Mouse (Mus musculus): ENCODE data around the gene Bad. TPM values are rescaled to one million over a fixed set of nuclear protein-coding genes. Genes with fewer than 3 reads are reported as not detected.
"Not testable (repeated sequence)": the region's sequence is repeated elsewhere in the genome, so short reads cannot be mapped to it uniquely, and the experiment has no call there.

Bad gene
- polyA plus RNA-seq, 1 experiment from 2014 or later: 59.2 TPM

DNA sequence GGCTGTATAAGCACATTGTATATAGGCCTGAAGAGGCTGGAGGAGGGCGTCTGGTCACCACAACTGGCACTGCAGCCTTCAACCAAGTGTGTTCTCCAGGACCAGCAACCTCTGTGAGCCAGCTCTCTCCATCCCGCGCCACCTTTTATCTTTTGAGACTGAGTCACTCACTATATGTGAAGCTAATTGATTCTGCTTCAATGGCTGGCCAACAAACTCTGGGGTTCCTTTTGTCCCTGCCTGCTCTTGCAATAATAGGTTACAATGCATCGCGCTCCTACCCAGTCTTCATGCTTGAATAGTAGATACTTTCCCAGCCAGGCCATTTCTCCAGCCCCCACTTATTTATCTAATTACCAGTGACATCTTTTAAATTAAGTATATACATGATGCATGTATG, 42.0 kb downstream of the Bad start:
- ATAC-seq (replicated peaks; ENCODE audit: extremely low read depth, insufficient read depth, low FRiP score): no peak
- Histone ChIP-seq H3K4me2 (ENCODE audit: low read depth, low read length) (no peak overlapping the region), H3K9me3 (replicated peaks; ENCODE audit: control insufficient read depth, low read length) (no peaks in the 10 kb centered on the region), H3K27me3 (ENCODE audit: control insufficient read depth, insufficient read depth, low read length) (no peaks in the 10 kb centered on the region), H3K9ac (ENCODE audit: low read length) (no peak overlapping the region), H3K4me3 (ENCODE audit: low read length) (no peak overlapping the region), H3K36me3 (ENCODE audit: control insufficient read depth, insufficient read depth) (peaks cover 25% of the 10 kb centered on the region), H3K27ac (ENCODE audit: low read length) (no peak overlapping the region), H3K4me1 (ENCODE audit: control insufficient read depth, insufficient read depth, low read length) (peaks cover 31% of the 10 kb centered on the region)
- 97% methylated on average over 5 of the region's 5 CpGs for WGBS

GRCm38 (mm10) chr19:6985300-6985699, 43.6 kb downstream of the Bad start:
- no peak for ATAC-seq (replicated peaks; ENCODE audit: extremely low read depth, insufficient read depth, low FRiP score)
- peaks cover 24% of the 10 kb centered on the region for H3K36me3 ChIP-seq (ENCODE audit: control insufficient read depth, insufficient read depth)
- no peak overlapping the region for H3K27ac ChIP-seq (ENCODE audit: low read length)
- WGBS: 80% methylated on average over 19 of the region's 19 CpGs
- no peak overlapping the region for H3K9ac ChIP-seq (ENCODE audit: low read length)
- no peak overlapping the region for H3K4me2 ChIP-seq (ENCODE audit: low read depth, low read length)
- H3K4me1 ChIP-seq (ENCODE audit: control insufficient read depth, insufficient read depth, low read length): peaks cover 24% of the 10 kb centered on the region
- H3K4me3 ChIP-seq (ENCODE audit: low read length): no peak overlapping the region
- H3K27me3 ChIP-seq (ENCODE audit: control insufficient read depth, insufficient read depth, low read length): no peaks in the 10 kb centered on the region
- no peaks in the 10 kb centered on the region for H3K9me3 ChIP-seq (replicated peaks; ENCODE audit: control insufficient read depth, low read length)

- Histone ChIP-seq H3K4me1 (ENCODE audit: control insufficient read depth, insufficient read depth, low read length) (peaks cover 21% of the 10 kb centered on the region), H3K36me3 (ENCODE audit: control insufficient read depth, insufficient read depth) (peaks cover 24% of the 10 kb centered on the region), H3K27me3 (ENCODE audit: control insufficient read depth, insufficient read depth, low read length) (no peaks in the 10 kb centered on the region), H3K4me2 (ENCODE audit: low read depth, low read length) (peak overlapping the region; percentile 88), H3K27ac (ENCODE audit: low read length) (peak overlapping the region; percentile 99), H3K9me3 (replicated peaks; ENCODE audit: control insufficient read depth, low read length) (no peaks in the 10 kb centered on the region), H3K9ac (ENCODE audit: low read length) (peak overlapping the region; percentile 97), H3K4me3 (ENCODE audit: low read length) (peak overlapping the region; percentile 86)
- no peak for ATAC-seq (replicated peaks; ENCODE audit: extremely low read depth, insufficient read depth, low FRiP score)
- WGBS: 52% methylated on average over 10 of the region's 10 CpGs
Observed at GRCm38 (mm10) chr19:6985951-6986708, 44.5 kb downstream of the Bad start.

DNA sequence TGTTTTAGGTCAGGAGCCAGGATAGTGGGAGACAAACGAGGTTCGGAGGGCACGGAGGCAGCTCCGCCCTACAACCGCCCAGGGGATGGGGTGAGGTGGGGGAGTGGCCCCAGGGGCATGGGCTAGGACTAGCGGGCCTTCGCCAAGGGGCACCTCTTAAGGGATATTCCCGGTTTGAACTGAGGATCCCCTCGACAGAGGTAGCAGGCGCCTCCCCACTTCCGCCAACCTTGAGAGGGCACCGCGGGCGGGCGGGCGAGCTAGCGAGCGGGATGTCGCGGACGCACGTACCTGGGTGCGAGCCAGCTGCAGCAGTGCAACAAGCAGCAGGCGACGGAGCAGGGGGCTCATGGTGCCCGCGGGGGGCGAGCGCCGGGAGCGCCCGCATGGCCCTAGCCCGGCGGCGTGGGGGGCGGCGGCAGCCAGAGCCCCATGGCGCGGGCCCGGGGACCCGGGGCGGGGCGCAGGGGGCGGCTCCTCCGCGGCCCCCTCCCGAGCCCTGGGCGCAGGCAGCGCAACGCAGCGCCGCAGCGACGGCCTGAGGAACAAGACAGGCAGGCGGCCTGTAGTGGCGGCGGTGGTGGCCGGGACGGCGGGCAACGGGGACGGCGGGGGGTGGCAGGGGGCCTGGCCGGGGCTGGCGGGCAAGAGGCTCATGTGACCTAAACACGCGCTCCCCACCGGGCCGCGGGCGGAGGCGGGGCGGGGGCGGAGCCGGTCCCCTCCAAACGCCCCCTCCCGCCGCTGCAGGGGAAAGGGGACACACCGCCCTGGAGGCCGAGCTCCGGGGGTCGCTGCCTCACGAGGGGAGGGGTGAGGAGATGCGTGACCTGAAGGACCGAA, 45.6 kb downstream of the Bad start, which contains the start of gene Vegfb:
Vegfb (minus strand) TSS at position 591 of the 843 bp plus-strand sequence.
- ATAC-seq (replicated peaks; ENCODE audit: extremely low read depth, insufficient read depth, low FRiP score): peak; percentile 69
- H3K4me3 ChIP-seq (ENCODE audit: low read length): peak within 1 kb of the TSS; percentile 86
- H3K4me2 ChIP-seq (ENCODE audit: low read depth, low read length): peak within 1 kb of the TSS; percentile 88
- WGBS: under 1% methylated on average over 76 of the region's 85 CpGs
- no peaks in the 10 kb centered on the region for H3K9me3 ChIP-seq (replicated peaks; ENCODE audit: control insufficient read depth, low read length)
- peaks cover 22% of the 10 kb centered on the region for H3K4me1 ChIP-seq (ENCODE audit: control insufficient read depth, insufficient read depth, low read length)
- H3K27ac ChIP-seq (ENCODE audit: low read length): peak within 1 kb of the TSS; percentile 99
- H3K9ac ChIP-seq (ENCODE audit: low read length): peak within 1 kb of the TSS; percentile 97
- peaks cover 21% of the 10 kb centered on the region for H3K36me3 ChIP-seq (ENCODE audit: control insufficient read depth, insufficient read depth)
- H3K27me3 ChIP-seq (ENCODE audit: control insufficient read depth, insufficient read depth, low read length): no peaks in the 10 kb centered on the region

DNA sequence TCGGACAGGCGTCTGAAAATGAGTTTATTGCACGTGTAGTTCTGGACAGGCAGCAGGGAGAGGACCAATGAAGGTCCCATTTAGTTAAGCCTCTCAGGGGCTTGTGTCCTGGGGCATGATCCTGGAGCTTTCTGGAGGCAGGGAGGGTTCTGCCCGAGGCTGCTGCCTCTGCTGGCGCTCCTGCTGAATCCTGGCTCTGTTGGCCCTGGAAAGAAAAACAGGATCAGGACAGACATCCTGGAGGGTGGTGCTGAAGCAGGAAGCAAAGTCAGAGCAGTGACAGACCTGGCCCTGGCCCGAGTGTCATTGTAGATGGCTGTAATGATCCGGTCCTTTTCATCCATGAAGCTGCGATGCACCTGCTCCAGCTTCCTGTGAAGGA, 46.2 kb downstream of the Bad start:
- Histone ChIP-seq H3K4me3 (ENCODE audit: low read length) (peak overlapping the region; percentile 86), H3K27ac (ENCODE audit: low read length) (peak overlapping the region; percentile 99), H3K4me1 (ENCODE audit: control insufficient read depth, insufficient read depth, low read length) (peaks cover 23% of the 10 kb centered on the region), H3K9ac (ENCODE audit: low read length) (peak overlapping the region; percentile 97), H3K4me2 (ENCODE audit: low read depth, low read length) (peak overlapping the region; percentile 88), H3K36me3 (ENCODE audit: control insufficient read depth, insufficient read depth) (peaks cover 14% of the 10 kb centered on the region), H3K9me3 (replicated peaks; ENCODE audit: control insufficient read depth, low read length) (no peaks in the 10 kb centered on the region), H3K27me3 (ENCODE audit: control insufficient read depth, insufficient read depth, low read length) (no peaks in the 10 kb centered on the region)
- 5% methylated on average over 8 of the region's 8 CpGs for WGBS
- no peak for ATAC-seq (replicated peaks; ENCODE audit: extremely low read depth, insufficient read depth, low FRiP score)

DNA sequence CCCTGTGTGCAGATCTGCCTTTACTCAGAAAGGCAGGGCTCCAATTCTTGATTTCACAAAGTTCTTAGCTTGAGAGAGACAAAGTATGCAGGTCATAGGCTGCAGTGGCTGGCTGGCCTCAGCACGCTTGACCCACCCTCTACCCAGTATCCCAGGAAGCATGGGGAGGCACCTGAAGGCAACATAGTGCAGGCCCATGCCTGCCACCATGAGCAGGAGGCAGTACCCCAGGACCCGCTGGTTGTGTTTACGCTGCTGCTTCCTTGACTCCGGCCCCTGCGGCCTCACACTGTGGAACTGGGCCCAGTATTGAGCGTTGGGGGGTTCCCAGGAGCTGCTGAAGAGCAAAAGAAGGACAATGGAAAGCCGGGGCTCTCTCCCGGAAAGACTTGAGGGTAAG, 47.6 kb downstream of the Bad start:
- 87% methylated on average over 8 of the region's 8 CpGs for WGBS
- ATAC-seq (replicated peaks; ENCODE audit: extremely low read depth, insufficient read depth, low FRiP score): no peak
- H3K4me1 ChIP-seq (ENCODE audit: control insufficient read depth, insufficient read depth, low read length): peaks cover 28% of the 10 kb centered on the region
- no peaks in the 10 kb centered on the region for H3K9me3 ChIP-seq (replicated peaks; ENCODE audit: control insufficient read depth, low read length)
- no peak overlapping the region for H3K27ac ChIP-seq (ENCODE audit: low read length)
- no peak overlapping the region for H3K4me3 ChIP-seq (ENCODE audit: low read length)
- H3K4me2 ChIP-seq (ENCODE audit: low read depth, low read length): no peak overlapping the region
- no peak overlapping the region for H3K9ac ChIP-seq (ENCODE audit: low read length)
- H3K36me3 ChIP-seq (ENCODE audit: control insufficient read depth, insufficient read depth): peaks cover 5% of the 10 kb centered on the region; the same call in 1 of the 2 replicates
- H3K27me3 ChIP-seq (ENCODE audit: control insufficient read depth, insufficient read depth, low read length): no peaks in the 10 kb centered on the region

- H3K9me3 ChIP-seq (replicated peaks; ENCODE audit: control insufficient read depth, low read length): no peaks in the 10 kb centered on the region
- no peak overlapping the region for H3K9ac ChIP-seq (ENCODE audit: low read length)
- H3K4me3 ChIP-seq (ENCODE audit: low read length): no peak overlapping the region
- H3K27ac ChIP-seq (ENCODE audit: low read length): no peak overlapping the region
- ATAC-seq (replicated peaks; ENCODE audit: extremely low read depth, insufficient read depth, low FRiP score): no peak
- H3K27me3 ChIP-seq (ENCODE audit: control insufficient read depth, insufficient read depth, low read length): no peaks in the 10 kb centered on the region
- H3K36me3 ChIP-seq (ENCODE audit: control insufficient read depth, insufficient read depth): no peaks in the 10 kb centered on the region
- H3K4me2 ChIP-seq (ENCODE audit: low read depth, low read length): no peak overlapping the region
- peaks cover 40% of the 10 kb centered on the region for H3K4me1 ChIP-seq (ENCODE audit: control insufficient read depth, insufficient read depth, low read length)
- 84% methylated on average over 6 of the region's 6 CpGs for WGBS
Observed at GRCm38 (mm10) chr19:6990712-6991111, 49.1 kb downstream of the Bad start.

GRCm38 (mm10) chr19:6991166-6991565, 49.5 kb downstream of the Bad start:
- peaks cover 35% of the 10 kb centered on the region for H3K4me1 ChIP-seq (ENCODE audit: control insufficient read depth, insufficient read depth, low read length)
- H3K4me2 ChIP-seq (ENCODE audit: low read depth, low read length); H3K9me3 ChIP-seq (replicated peaks; ENCODE audit: control insufficient read depth, low read length); ATAC-seq (replicated peaks; ENCODE audit: extremely low read depth, insufficient read depth, low FRiP score); H3K27ac ChIP-seq (ENCODE audit: low read length); H3K9ac ChIP-seq (ENCODE audit: low read length); H3K27me3 ChIP-seq (ENCODE audit: control insufficient read depth, insufficient read depth, low read length); H3K4me3 ChIP-seq (ENCODE audit: low read length); H3K36me3 ChIP-seq (ENCODE audit: control insufficient read depth, insufficient read depth): not testable (repeated sequence)
- 89% methylated on average over 6 of the region's 6 CpGs for WGBS
